Mouse (Mus musculus) myocyte (in vitro differentiated cells): ENCODE data around the gene Cox8a.

ENCODE experiments used
- MAX ChIP-seq: IDR thresholded peaks from one replicate; pipeline ENCODE4 v1.6.1; 2011; ENCODE audit warnings: low read depth, mild to moderate bottlenecking, control low read depth
- POLR2A ChIP-seq: IDR thresholded peaks from one replicate; pipeline ENCODE4 v1.6.1; 2011; ENCODE audit warnings: low read depth, mild to moderate bottlenecking, control low read depth, moderate library complexity; ENCODE audit not compliant: insufficient read length
- SRF ChIP-seq: IDR thresholded peaks from one replicate; pipeline ENCODE4 v1.6.1; 2011; ENCODE audit warnings: low read depth; ENCODE audit not compliant: control insufficient read depth, insufficient read length
- TCF12 ChIP-seq: IDR thresholded peaks from one replicate; pipeline ENCODE4 v1.6.1; 2011; ENCODE audit warnings: mild to moderate bottlenecking, control low read depth; ENCODE audit not compliant: poor library complexity, insufficient read depth, severe bottlenecking

DNA sequence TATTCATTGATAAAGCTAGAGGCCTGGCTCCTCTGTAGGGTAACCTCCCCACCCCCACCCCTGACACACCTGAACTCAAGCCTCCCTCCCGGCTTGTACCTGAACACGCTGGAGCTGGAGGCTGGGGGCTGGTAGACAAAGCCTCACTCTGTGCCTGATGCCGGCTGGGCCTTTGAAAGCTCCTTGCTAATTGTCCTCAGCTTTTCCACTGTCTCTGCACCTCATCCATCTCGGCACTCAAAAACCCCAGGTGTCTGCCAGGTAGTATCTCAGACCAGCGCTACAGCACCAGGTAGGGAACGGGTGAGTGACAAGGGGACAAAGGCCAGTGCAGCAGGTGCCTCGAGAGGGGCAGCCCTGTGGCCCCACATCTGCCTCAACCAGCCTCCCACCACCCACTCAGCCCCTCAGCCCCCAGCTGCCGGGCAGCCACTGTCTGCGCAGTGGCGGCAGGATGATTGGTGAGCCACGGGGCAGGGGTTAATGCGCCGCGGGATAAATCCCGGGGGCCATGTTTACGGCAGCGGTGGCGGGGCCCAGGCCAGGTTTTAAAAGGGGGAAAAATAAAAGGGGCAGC is 31.6 kb downstream of the Cox8a start:
- TF ChIP-seq SRF, result no peak
- TF ChIP-seq TCF12, result no peak
- TF ChIP-seq MAX, result no peak
- TF ChIP-seq POLR2A, result no peak
